Mouse (Mus musculus): ENCODE results near the gene Vwce. TPM values are rescaled to one million over a fixed set of nuclear protein-coding genes. Genes with fewer than 3 reads are reported as not detected.

Gene Vwce
- polyA plus RNA-seq, 1 experiment from 2014 or later: 0.45 TPM

DNA sequence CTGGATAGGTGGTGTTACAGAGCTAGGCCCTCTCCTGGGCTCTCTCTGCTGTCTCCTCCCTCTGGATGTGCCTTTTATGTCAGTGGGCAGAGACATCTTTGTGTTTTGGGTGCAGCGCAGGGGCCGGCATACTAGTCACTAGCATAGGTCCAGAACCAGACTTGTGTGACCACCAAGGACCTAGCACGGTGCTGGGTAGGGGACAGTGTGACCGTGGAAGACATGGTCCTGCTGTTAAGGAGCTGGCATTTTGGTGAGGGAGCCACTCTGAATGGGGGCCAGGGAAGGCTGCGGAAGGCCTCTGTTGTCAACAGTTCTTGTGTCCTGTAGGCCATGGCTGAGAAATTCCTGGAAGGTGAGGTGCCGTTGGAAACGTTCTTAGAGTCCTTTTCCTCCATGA, 78.2 kb downstream of the Vwce start:
- Histone ChIP-seq H3K4me1 (peaks cover 24% of the 10 kb centered on the region), H3K4me2 (no peak overlapping the region), H3K27me3 (no peaks in the 10 kb centered on the region), H3K4me3 (replicated peaks) (no peak overlapping the region), H3K9ac (no peak overlapping the region), H3K36me3 (replicated peaks) (peaks cover 47% of the 10 kb centered on the region), H3K9me3 (no peaks in the 10 kb centered on the region), H3K27ac (no peak overlapping the region)
- 90% methylated on average over 7 of the region's 7 CpGs for WGBS
- ATAC-seq (ENCODE audit: low FRiP score): no peak

DNA sequence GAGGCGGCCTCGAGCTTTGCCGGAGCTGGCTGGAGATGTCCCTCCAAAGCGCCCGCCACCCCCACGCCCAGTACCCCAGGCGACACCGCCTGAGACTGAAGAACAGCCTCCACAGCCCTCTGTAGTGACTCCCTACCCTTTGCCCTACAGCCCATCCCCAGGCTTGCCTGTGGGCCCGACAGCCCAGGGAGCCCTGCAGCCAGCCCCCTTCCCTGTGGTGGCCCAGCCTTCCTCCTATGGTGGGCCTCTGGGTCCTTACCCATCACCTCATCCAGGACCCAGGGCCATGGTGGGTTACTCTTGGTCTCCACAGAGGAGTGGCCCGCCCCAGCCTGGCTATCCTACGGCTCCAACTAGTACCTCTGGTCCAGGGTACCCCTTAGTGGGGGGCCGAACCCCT, 78.6 kb downstream of the Vwce start:
- H3K27me3 ChIP-seq: no peaks in the 10 kb centered on the region
- no peaks in the 10 kb centered on the region for H3K9me3 ChIP-seq
- 97% methylated on average over 12 of the region's 12 CpGs for WGBS
- H3K4me2 ChIP-seq: no peak overlapping the region
- ATAC-seq (ENCODE audit: low FRiP score): no peak
- H3K36me3 ChIP-seq (replicated peaks): peaks cover 42% of the 10 kb centered on the region
- H3K27ac ChIP-seq: no peak overlapping the region
- H3K4me1 ChIP-seq: peaks cover 24% of the 10 kb centered on the region
- no peak overlapping the region for H3K4me3 ChIP-seq (replicated peaks)
- H3K9ac ChIP-seq: no peak overlapping the region

DNA sequence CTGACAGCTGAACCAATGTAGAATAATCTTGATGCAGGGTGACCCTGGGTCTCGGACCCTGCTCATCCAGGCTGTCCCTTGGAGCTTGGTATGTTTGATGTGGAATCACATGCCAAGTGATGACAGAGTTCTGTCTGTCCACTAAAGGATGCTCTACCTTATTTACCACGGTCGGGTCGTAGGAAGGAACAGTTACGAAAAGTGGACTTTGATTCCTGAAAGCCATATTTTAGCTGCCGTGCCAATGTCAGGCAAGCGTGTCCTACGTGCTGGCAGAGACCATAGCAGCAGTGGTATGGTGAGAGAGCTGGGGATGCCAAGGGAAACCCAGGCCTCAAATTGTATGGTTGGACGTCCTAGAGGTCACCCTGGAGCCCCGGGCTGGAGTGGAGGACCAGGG, 79.5 kb downstream of the Vwce start:
- H3K27me3 ChIP-seq: no peaks in the 10 kb centered on the region
- ATAC-seq (ENCODE audit: low FRiP score): no peak
- no peak overlapping the region for H3K4me2 ChIP-seq
- 93% methylated on average over 10 of the region's 10 CpGs for WGBS
- peaks cover 39% of the 10 kb centered on the region for H3K36me3 ChIP-seq (replicated peaks)
- H3K4me3 ChIP-seq (replicated peaks): no peak overlapping the region
- H3K9ac ChIP-seq: no peak overlapping the region
- no peak overlapping the region for H3K27ac ChIP-seq
- H3K4me1 ChIP-seq: peaks cover 23% of the 10 kb centered on the region
- H3K9me3 ChIP-seq: no peaks in the 10 kb centered on the region

DNA sequence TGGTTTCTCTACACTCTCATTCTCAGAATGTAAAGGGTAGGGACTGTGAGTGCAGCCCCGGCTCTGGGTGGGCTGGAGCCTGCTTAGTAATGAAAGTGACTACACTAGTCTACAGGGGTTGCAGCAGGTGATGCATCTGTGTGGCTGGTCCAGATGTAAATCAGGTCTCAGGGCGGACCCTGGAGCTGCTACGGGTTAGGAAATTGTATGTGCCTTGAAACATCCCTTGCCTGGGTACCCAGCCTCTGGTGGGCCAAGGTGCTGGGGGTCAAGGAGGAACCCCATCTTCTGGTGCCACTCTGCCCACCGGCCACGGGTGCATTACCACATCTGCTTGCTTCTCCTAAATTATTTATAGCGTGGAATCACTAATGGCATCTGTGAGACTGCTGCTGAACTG, 80.2 kb downstream of the Vwce start:
- WGBS: 88% methylated on average over 6 of the region's 6 CpGs
- peaks cover 17% of the 10 kb centered on the region for H3K4me1 ChIP-seq
- ATAC-seq (ENCODE audit: low FRiP score): no peak
- H3K4me3 ChIP-seq (replicated peaks): no peak overlapping the region
- H3K27me3 ChIP-seq: no peaks in the 10 kb centered on the region
- no peak overlapping the region for H3K9ac ChIP-seq
- peak overlapping the region; percentile 19; the same call in 1 of the 2 replicates for H3K27ac ChIP-seq
- H3K36me3 ChIP-seq (replicated peaks): peaks cover 39% of the 10 kb centered on the region
- H3K9me3 ChIP-seq: no peaks in the 10 kb centered on the region
- H3K4me2 ChIP-seq: no peak overlapping the region

DNA sequence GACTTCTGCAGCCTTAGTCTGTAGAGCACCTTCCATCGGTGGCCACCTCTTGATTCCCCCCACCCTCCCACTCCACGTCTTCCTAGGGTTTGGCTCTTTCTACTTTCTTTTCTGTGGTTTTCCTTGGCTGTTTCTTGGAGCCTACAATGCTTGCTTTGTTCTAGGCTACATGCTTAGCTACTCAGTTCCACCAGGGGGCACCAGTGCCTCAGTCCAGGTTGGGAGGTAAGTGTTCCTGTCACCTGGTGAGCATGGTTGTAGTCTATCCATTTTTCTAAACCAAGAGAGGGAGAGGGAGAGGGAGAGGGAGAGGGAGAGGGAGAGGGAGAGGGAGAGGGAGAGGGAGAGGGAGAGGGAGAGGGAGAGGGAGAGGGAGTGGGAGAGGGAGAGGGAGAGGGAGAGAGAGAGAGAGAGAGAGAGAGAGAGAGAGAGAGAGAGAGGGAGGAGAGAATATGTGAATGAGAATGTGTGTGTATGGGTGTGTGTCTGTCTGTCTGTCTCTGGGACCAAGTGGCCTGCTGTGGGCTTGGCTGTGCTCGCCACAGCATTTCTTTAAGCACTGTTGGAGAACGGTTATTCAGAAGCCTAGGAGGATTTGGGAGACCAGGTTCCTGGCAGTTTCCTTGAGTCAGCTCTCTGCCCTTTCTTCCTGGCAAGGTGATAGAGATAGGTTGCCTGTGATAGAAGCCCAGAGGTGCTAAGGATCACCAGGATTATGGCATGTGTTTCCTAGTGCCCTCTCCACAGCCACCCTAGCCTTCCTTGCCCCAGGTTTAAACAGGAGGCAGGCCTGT, 80.9 kb downstream of the Vwce start:
- Histone ChIP-seq H3K9me3 (no peaks in the 10 kb centered on the region), H3K36me3 (replicated peaks) (peaks cover 39% of the 10 kb centered on the region), H3K4me1 (peaks cover 17% of the 10 kb centered on the region), H3K4me2 (no peak overlapping the region), H3K27me3 (no peaks in the 10 kb centered on the region), H3K4me3 (replicated peaks) (no peak overlapping the region), H3K9ac (no peak overlapping the region), H3K27ac (peak overlapping the region; percentile 19; the same call in 1 of the 2 replicates)
- 35% methylated on average over 4 of the region's 4 CpGs for WGBS
- ATAC-seq (ENCODE audit: low FRiP score): peak; percentile 66; the same call in 1 of the 2 replicates

DNA sequence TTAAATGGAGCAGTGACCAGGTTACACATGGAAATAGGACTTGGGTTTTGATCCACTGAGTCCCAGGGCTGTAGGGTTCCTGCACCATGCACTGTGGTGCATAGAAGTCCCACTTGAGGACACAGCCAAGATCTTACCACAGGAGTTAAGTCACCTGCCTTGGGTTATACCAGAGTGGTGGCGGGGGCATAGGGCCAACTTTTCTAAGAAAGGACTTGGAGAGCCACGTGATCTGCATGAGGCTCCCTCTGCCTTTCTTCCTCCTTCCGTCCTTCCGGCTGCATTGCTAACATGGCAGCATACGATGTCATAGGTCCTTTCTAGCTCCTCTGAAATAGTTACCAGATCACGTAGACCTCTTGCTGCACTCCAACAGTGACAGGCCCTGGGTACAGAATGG, 81.5 kb downstream of the Vwce start:
- no peak overlapping the region for H3K4me2 ChIP-seq
- no peaks in the 10 kb centered on the region for H3K27me3 ChIP-seq
- H3K4me1 ChIP-seq: peaks cover 17% of the 10 kb centered on the region
- 94% methylated on average over 6 of the region's 6 CpGs for WGBS
- ATAC-seq (ENCODE audit: low FRiP score): no peak
- no peak overlapping the region for H3K4me3 ChIP-seq (replicated peaks)
- no peaks in the 10 kb centered on the region for H3K9me3 ChIP-seq
- peaks cover 37% of the 10 kb centered on the region for H3K36me3 ChIP-seq (replicated peaks)
- no peak overlapping the region for H3K9ac ChIP-seq
- H3K27ac ChIP-seq: no peak overlapping the region

Other genes with a start within 250 kb of the Vwce start
- gene Syt7, start 245.1 kb upstream of the Vwce start, polyA plus RNA-seq (2016; fragmentation: Nextera tagmentation; extraction: Ambion mirVana): 2.7 and 5.5 TPM in 2 replicates
- gene Lrrc10b, start 176.7 kb upstream of the Vwce start, polyA plus RNA-seq (2016; fragmentation: Nextera tagmentation; extraction: Ambion mirVana): 0.83 and 1.1 TPM in 2 replicates
- gene Ppp1r32, start 151.3 kb upstream of the Vwce start, polyA plus RNA-seq (2016; fragmentation: Nextera tagmentation; extraction: Ambion mirVana): 0.58 and 0.97 TPM in 2 replicates
- gene Cpsf7, start 108.9 kb upstream of the Vwce start, polyA plus RNA-seq (2016; fragmentation: Nextera tagmentation; extraction: Ambion mirVana): 67.9 and 73.9 TPM in 2 replicates
- 50.2 and 52.8 TPM in 2 replicates for gene Sdhaf2, start 108.1 kb upstream of the Vwce start, polyA plus RNA-seq (2016; fragmentation: Nextera tagmentation; extraction: Ambion mirVana)
- 52.9 and 54.1 TPM in 2 replicates for gene Tmem216, start 78.0 kb upstream of the Vwce start, polyA plus RNA-seq (2016; fragmentation: Nextera tagmentation; extraction: Ambion mirVana)
- 17.1 and 18.1 TPM in 2 replicates for gene Cyb561a3, start 57.0 kb upstream of the Vwce start, polyA plus RNA-seq (2016; fragmentation: Nextera tagmentation; extraction: Ambion mirVana)
- 49.0 and 52.8 TPM in 2 replicates for gene Tmem138, start 56.9 kb upstream of the Vwce start, polyA plus RNA-seq (2016; fragmentation: Nextera tagmentation; extraction: Ambion mirVana)
- gene Ddb1, start 28.9 kb upstream of the Vwce start, polyA plus RNA-seq (2016; fragmentation: Nextera tagmentation; extraction: Ambion mirVana): 389 and 413 TPM in 2 replicates
- 20.5 and 22.9 TPM in 2 replicates for gene Tkfc, start 28.6 kb upstream of the Vwce start, polyA plus RNA-seq (2016; fragmentation: Nextera tagmentation; extraction: Ambion mirVana)
- not detected in 2 replicates for gene Pga5, start 43.9 kb downstream of the Vwce start, polyA plus RNA-seq (2016; fragmentation: Nextera tagmentation; extraction: Ambion mirVana)
- gene Vps37c, start 54.5 kb downstream of the Vwce start, polyA plus RNA-seq (2016; fragmentation: Nextera tagmentation; extraction: Ambion mirVana): 32.5 and 35.2 TPM in 2 replicates
- gene Cd5, start 104.8 kb downstream of the Vwce start, polyA plus RNA-seq (2016; fragmentation: Nextera tagmentation; extraction: Ambion mirVana): not detected in 2 replicates
- not detected in 2 replicates for gene Cd6, start 195.8 kb downstream of the Vwce start, polyA plus RNA-seq (2016; fragmentation: Nextera tagmentation; extraction: Ambion mirVana)
- 0.12 and 0.38 TPM in 2 replicates for gene Slc15a3, start 205.5 kb downstream of the Vwce start, polyA plus RNA-seq (2016; fragmentation: Nextera tagmentation; extraction: Ambion mirVana)
- 115 and 126 TPM in 2 replicates for gene Tmem132a, start 235.7 kb downstream of the Vwce start, polyA plus RNA-seq (2016; fragmentation: Nextera tagmentation; extraction: Ambion mirVana)
- gene Tmem109, start 247.8 kb downstream of the Vwce start, polyA plus RNA-seq (2016; fragmentation: Nextera tagmentation; extraction: Ambion mirVana): 35.6 and 36.6 TPM in 2 replicates

Measured in forebrain, embryonic 12.5 days (tissue).